Mouse (Mus musculus): ENCODE results near the gene Kif26b. TPM values are rescaled to one million over a fixed set of nuclear protein-coding genes. Genes with fewer than 3 reads are reported as not detected.
A peak's percentile ranks its signal among the peaks of the same experiment; 100 is the strongest.

The Kif26b gene
- polyA plus RNA-seq, 1 experiment, result not detected

- no peak overlapping the region for H3K27ac ChIP-seq (replicated peaks; ENCODE audit: low read depth, low read length)
- H3K4me1 ChIP-seq (ENCODE audit: control insufficient read depth, insufficient read depth, insufficient read length, low read length), result peaks cover 2% of the 10 kb centered on the region; the same call in 1 of the 2 replicates
- no peak overlapping the region for H3K4me3 ChIP-seq (ENCODE audit: insufficient read depth, low read depth, low read length)
These were observed 5.8 kb upstream of the Kif26b start for GRCm38 (mm10) chr1:178523152-178523551.

- Histone ChIP-seq H3K4me3 (ENCODE audit: insufficient read depth, low read depth, low read length) (peak overlapping the region; percentile 35), H3K4me1 (ENCODE audit: control insufficient read depth, insufficient read depth, insufficient read length, low read length) (peaks cover 11% of the 10 kb centered on the region; the same call in 1 of the 2 replicates), H3K27ac (replicated peaks; ENCODE audit: low read depth, low read length) (no peak overlapping the region)
These were observed 1.8 kb upstream of the Kif26b start for GRCm38 (mm10) chr1:178527185-178527546.

GRCm38 (mm10) chr1:178527547-178528361 lies 1.2 kb upstream of the Kif26b start:
- no peak overlapping the region for H3K27ac ChIP-seq (replicated peaks; ENCODE audit: low read depth, low read length)
- H3K4me1 ChIP-seq (ENCODE audit: control insufficient read depth, insufficient read depth, insufficient read length, low read length), result peaks cover 11% of the 10 kb centered on the region; the same call in 1 of the 2 replicates
- H3K4me3 ChIP-seq (ENCODE audit: insufficient read depth, low read depth, low read length), result peak overlapping the region; percentile 56

GRCm38 (mm10) chr1:178529512-178530300 lies 781 bp downstream of the Kif26b start:
- H3K27ac ChIP-seq (replicated peaks; ENCODE audit: low read depth, low read length), result no peak overlapping the region
- peak overlapping the region; percentile 56 for H3K4me3 ChIP-seq (ENCODE audit: insufficient read depth, low read depth, low read length)
- peaks cover 11% of the 10 kb centered on the region; the same call in 1 of the 2 replicates for H3K4me1 ChIP-seq (ENCODE audit: control insufficient read depth, insufficient read depth, insufficient read length, low read length)

- no peak overlapping the region for H3K27ac ChIP-seq (replicated peaks; ENCODE audit: low read depth, low read length)
These were observed 1.6 kb downstream of the Kif26b start for GRCm38 (mm10) chr1:178530301-178531078.

GRCm38 (mm10) chr1:178540247-178540646 lies 11.3 kb downstream of the Kif26b start:
- H3K4me1 ChIP-seq (ENCODE audit: control insufficient read depth, insufficient read depth, insufficient read length, low read length), result no peaks in the 10 kb centered on the region
- no peak overlapping the region for H3K4me3 ChIP-seq (ENCODE audit: insufficient read depth, low read depth, low read length)
- no peak overlapping the region for H3K27ac ChIP-seq (replicated peaks; ENCODE audit: low read depth, low read length)

More at GRCm38 (mm10) chr1:178530301-178531078, 1.6 kb downstream of the Kif26b start:
- Histone ChIP-seq H3K4me1 (ENCODE audit: control insufficient read depth, insufficient read depth, insufficient read length, low read length) (peaks cover 11% of the 10 kb centered on the region; the same call in 1 of the 2 replicates), H3K4me3 (ENCODE audit: insufficient read depth, low read depth, low read length) (peak overlapping the region; percentile 56)

- no peaks in the 10 kb centered on the region for H3K4me1 ChIP-seq (ENCODE audit: control insufficient read depth, insufficient read depth, insufficient read length, low read length)
- H3K27ac ChIP-seq (replicated peaks; ENCODE audit: low read depth, low read length), result no peak overlapping the region
- no peak overlapping the region for H3K4me3 ChIP-seq (ENCODE audit: insufficient read depth, low read depth, low read length)
These were observed 13.5 kb downstream of the Kif26b start for GRCm38 (mm10) chr1:178542415-178542814.

- Histone ChIP-seq H3K4me1 (ENCODE audit: control insufficient read depth, insufficient read depth, insufficient read length, low read length) (no peaks in the 10 kb centered on the region), H3K4me3 (ENCODE audit: insufficient read depth, low read depth, low read length) (no peak overlapping the region), H3K27ac (replicated peaks; ENCODE audit: low read depth, low read length) (no peak overlapping the region)
These were observed 14.3 kb downstream of the Kif26b start for GRCm38 (mm10) chr1:178542990-178543944.

GRCm38 (mm10) chr1:178544585-178544984 lies 15.7 kb downstream of the Kif26b start:
- Histone ChIP-seq H3K4me1 (ENCODE audit: control insufficient read depth, insufficient read depth, insufficient read length, low read length) (no peaks in the 10 kb centered on the region), H3K27ac (replicated peaks; ENCODE audit: low read depth, low read length) (no peak overlapping the region), H3K4me3 (ENCODE audit: insufficient read depth, low read depth, low read length) (no peak overlapping the region)

GRCm38 (mm10) chr1:178549576-178549975 lies 20.7 kb downstream of the Kif26b start:
- no peak overlapping the region for H3K4me3 ChIP-seq (ENCODE audit: insufficient read depth, low read depth, low read length)
- no peaks in the 10 kb centered on the region for H3K4me1 ChIP-seq (ENCODE audit: control insufficient read depth, insufficient read depth, insufficient read length, low read length)
- H3K27ac ChIP-seq (replicated peaks; ENCODE audit: low read depth, low read length), result no peak overlapping the region

GRCm38 (mm10) chr1:178550477-178551047 lies 21.6 kb downstream of the Kif26b start:
- no peak overlapping the region for H3K4me3 ChIP-seq (ENCODE audit: insufficient read depth, low read depth, low read length)
- H3K4me1 ChIP-seq (ENCODE audit: control insufficient read depth, insufficient read depth, insufficient read length, low read length), result no peaks in the 10 kb centered on the region
- H3K27ac ChIP-seq (replicated peaks; ENCODE audit: low read depth, low read length), result no peak overlapping the region

- H3K4me3 ChIP-seq (ENCODE audit: insufficient read depth, low read depth, low read length), result no peak overlapping the region
- no peak overlapping the region for H3K27ac ChIP-seq (replicated peaks; ENCODE audit: low read depth, low read length)
- H3K4me1 ChIP-seq (ENCODE audit: control insufficient read depth, insufficient read depth, insufficient read length, low read length), result no peaks in the 10 kb centered on the region
These were observed 23.5 kb downstream of the Kif26b start for GRCm38 (mm10) chr1:178552278-178552897.

- no peaks in the 10 kb centered on the region for H3K4me1 ChIP-seq (ENCODE audit: control insufficient read depth, insufficient read depth, insufficient read length, low read length)
- H3K27ac ChIP-seq (replicated peaks; ENCODE audit: low read depth, low read length), result no peak overlapping the region
These were observed 24.0 kb downstream of the Kif26b start for GRCm38 (mm10) chr1:178552898-178553284.

More at GRCm38 (mm10) chr1:178552898-178553284, 24.0 kb downstream of the Kif26b start:
- no peak overlapping the region for H3K4me3 ChIP-seq (ENCODE audit: insufficient read depth, low read depth, low read length)

Data from brown adipose tissue, adult 24 weeks (tissue).